Mouse (Mus musculus): Measurements from ENCODE around the gene Mrgprx1. TPM values are rescaled to one million over a fixed set of nuclear protein-coding genes. Genes with fewer than 3 reads are reported as not detected.

Gene Mrgprx1
- not detected for polyA plus RNA-seq (2017; shearing (Covaris generic))

GRCm38 (mm10) chr7:48027497-48027896 is at the start of gene Mrgprx1:
TSS of gene Mrgprx1 (minus strand) at chr7:48027597.

GRCm38 (mm10) chr7:47981995-47982394 is 45.4 kb downstream of the Mrgprx1 start, which contains the start of gene Mrgpra4:
TSS of gene Mrgpra4 (minus strand) at chr7:47982095.

Other genes starting within 250 kb of the Mrgprx1 start
- gene Mrgpra4, start 45.5 kb downstream of the Mrgprx1 start, polyA plus RNA-seq (2017; shearing (Covaris generic)): not detected
- not detected for gene Mrgprb5, start 141.4 kb upstream of the Mrgprx1 start, polyA plus RNA-seq (2017; shearing (Covaris generic))
- gene Mrgprb4, start 171.7 kb upstream of the Mrgprx1 start, polyA plus RNA-seq (2017; shearing (Covaris generic)): not detected

Measured in CD4-positive, CD25-positive, alpha-beta regulatory T cell, adult 9 weeks (primary cell).